Mouse (Mus musculus): ENCODE measurements at regions not wholly inside any gene's neighbourhood (a gene's known extent, or its start where the extent isn't known, plus 50 kb on each side); places are given as distances from the start of the nearest gene placed in this dataset.
"Not testable (repeated sequence)": the region's sequence is repeated elsewhere in the genome, so short reads cannot be mapped to it uniquely, and the experiment has no call there.

GRCm38 (mm10) chr10:120726369-120726768 is 172.5 kb downstream of the Msrb3 start:
- no peak for DNase-seq (ENCODE audit: low spot score)

- DNase-seq (ENCODE audit: low spot score) = no peak
Measured at GRCm38 (mm10) chr10:120721956-120722532, 176.9 kb downstream of the Msrb3 start.

DNA sequence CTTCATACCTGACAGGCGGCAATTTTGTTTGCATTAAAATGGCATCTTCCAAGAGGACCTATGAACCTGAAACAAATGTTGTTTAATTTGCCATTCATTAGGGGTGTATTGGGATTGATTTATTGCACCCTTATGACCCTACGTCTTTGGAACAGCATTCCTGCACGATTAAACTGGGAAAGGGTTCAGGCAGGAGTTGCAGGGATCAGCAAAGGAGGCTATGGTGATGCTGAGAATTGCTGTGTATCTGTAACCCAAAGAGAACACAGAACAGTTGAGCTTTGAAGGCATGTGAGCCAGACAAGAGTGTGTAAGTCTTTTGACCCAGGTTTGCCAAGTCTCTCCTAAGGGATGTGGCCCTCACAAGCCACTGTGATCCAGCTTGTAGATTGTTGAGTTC is 177.9 kb downstream of the Msrb3 start:
- DNase-seq (ENCODE audit: low spot score) = no peak

- DNase-seq (ENCODE audit: low spot score) = no peak
Measured at GRCm38 (mm10) chr10:120720061-120720460, 178.8 kb downstream of the Msrb3 start.

DNA sequence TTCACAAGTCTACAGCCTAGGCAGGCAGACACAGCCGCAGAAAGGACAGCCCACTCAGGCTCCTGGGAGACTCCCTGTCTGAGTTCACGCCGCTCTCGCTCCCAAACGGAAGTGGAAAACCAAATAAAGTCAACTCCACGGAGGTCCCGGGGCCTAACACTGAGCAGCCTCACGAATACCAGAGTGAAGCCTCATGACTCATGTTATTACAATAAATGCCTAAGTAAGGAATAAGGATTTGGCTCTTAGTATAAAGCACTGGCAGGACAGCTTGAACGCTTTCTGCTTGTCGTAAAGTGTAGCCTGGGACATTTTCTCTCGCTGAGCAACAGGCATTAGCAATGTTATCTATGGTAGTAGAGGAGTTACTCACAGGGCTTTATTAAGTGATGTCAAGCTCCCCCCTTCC is 181.7 kb downstream of the Msrb3 start:
- DNase-seq (ENCODE audit: low spot score) = no peak

GRCm38 (mm10) chr10:120716391-120716790 is 182.5 kb downstream of the Msrb3 start:
- DNase-seq (ENCODE audit: low spot score) = no peak

GRCm38 (mm10) chr10:120707771-120708750 is 190.8 kb downstream of the Msrb3 start:
- no peak for DNase-seq (ENCODE audit: low spot score)

- no peak for DNase-seq (ENCODE audit: low spot score)
Measured at GRCm38 (mm10) chr10:120706684-120707290, 192.1 kb downstream of the Msrb3 start.

GRCm38 (mm10) chr10:120701833-120702232 is 197.1 kb downstream of the Msrb3 start:
- peak; percentile 7 for DNase-seq (ENCODE audit: low spot score)

DNA sequence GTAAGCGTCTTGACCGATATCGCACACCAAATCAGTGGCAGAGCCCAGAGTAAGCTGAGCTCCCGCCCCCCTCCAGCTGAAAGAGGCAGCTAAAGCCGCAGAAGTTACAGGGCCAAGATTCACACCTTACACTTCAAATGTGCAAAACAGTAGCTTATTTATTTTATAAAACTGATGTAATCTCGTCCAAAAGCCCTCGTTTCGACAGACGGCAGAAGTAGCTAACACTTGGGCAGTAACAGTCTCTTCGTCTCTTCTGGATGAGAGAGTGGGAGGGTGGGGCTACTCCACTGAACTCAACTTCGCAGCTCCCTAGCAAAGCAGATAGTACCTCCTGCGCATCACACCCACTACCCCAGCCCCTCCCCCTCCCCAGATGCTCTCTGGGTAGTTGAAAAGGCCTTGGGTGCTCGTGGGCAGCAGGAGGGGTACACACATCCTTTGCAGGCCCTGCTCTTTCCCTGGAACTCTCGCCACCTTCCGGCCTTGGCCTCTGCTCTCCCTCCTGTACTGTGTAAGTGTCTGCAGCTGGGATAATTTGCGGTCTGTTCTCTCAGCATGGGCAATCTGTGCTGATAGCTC is 201.5 kb downstream of the Msrb3 start:
- no peak for DNase-seq (ENCODE audit: low spot score)

GRCm38 (mm10) chr10:120696481-120696880 is 202.4 kb downstream of the Msrb3 start:
- DNase-seq (ENCODE audit: low spot score) = no peak

DNA sequence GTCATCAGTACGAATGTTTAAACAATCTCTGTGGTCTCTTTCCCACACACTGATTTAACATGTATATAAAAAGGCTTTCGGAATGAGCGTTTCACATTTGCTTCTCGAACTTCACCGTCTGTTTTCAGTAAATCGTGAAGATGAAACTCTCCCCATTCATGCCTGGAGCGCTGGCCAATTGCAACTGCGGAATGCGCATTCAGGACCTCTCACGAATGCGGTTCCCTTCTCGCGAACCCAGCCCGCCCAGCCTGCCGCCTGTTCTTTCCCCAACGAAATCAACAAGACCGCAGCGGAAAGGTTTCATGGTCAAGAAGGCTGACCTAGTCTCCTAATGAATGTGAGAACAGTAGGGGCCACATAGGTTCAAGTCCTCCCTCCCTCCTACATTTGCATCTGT is 204.4 kb downstream of the Msrb3 start:
- DNase-seq (ENCODE audit: low spot score) = no peak

GRCm38 (mm10) chr10:120691451-120691850 is 207.4 kb downstream of the Msrb3 start:
- no peak for DNase-seq (ENCODE audit: low spot score)

DNA sequence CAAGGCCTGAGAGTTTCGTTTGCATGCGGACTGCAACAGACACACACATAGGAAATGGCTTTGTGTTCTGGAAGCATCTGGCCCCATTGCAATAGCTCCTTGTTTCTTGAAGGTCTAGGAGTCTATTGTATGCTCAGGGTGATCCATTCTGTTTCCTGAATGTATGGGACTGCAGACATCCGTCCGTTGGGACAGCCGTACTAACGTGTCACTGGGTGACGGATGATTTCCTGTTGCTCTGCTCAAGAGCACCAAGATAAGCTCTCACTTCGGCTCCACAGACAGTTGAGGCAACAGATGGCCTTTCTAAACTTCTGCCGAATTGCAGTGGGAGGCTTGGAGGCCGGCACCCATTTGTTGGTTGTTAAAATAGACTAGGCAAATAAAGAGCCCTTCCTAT is 209.9 kb upstream of the Hmga2 start:
- DNase-seq (ENCODE audit: low spot score) = no peak

GRCm38 (mm10) chr10:120682021-120682420 is 205.8 kb upstream of the Hmga2 start:
- no peak for DNase-seq (ENCODE audit: low spot score)

- DNase-seq (ENCODE audit: low spot score) = no peak
Measured at GRCm38 (mm10) chr10:120679982-120680381, 203.7 kb upstream of the Hmga2 start.

DNA sequence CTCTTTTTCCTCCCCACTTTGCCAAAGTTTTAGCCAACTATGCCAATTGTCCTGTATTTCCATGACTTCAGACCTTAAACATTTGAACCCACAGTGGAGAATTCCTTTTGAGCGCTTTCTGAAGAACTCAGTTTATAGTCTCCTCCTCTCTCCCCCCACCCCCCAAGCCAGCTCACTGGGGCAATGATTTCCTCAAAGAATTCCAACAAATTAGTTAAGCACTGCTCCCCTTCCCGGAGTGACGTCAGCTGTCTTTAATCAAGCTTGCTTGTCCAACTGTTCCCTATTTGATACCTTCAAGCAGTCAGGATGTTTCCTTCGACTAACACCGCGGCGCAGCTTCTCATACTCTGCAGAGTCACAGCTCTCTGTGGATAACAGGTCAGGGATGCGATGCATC is 202.0 kb upstream of the Hmga2 start:
- no peak for DNase-seq (ENCODE audit: low spot score)

DNA sequence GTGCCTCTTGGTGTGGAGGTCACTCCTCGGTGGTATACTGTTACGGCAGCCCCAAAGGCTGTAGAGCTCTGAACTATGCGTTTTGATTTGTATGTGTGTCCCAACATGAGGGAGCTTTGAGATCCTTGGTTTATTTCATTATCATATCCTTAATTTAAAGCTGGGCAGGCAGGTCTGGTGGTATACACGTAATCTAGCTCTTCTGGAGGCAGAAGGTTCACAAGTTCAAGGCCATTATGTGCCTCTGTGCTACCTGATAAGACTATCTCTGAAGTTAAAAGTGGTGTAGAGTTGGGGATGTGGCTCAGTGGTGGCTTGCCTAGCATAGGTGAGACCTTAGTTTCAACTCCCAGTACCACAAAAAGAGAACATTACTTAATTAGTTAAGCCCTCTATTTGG is 199.1 kb upstream of the Hmga2 start:
- DNase-seq (ENCODE audit: low spot score) = no peak

- no peak for DNase-seq (ENCODE audit: low spot score)
Measured at GRCm38 (mm10) chr10:120674321-120675045, 198.2 kb upstream of the Hmga2 start.

DNA sequence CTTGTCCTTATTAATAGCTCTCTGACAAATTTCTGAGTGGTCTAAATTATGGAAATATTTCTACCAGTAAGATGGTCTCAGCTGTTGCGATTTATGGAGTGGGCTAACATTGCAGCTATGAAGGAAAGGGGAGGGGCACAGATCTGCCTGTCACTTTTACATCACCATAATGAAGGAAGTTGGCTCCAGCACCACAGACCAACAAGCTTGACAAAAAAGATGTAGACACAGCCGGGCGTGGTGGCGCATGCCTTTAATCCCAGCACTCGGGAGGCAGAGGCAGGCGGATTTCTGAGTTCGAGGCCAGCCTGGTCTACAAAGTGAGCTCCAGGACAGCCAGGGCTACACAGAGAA is 191.4 kb upstream of the Hmga2 start:
- not testable (repeated sequence) for DNase-seq (ENCODE audit: low spot score)

DNA sequence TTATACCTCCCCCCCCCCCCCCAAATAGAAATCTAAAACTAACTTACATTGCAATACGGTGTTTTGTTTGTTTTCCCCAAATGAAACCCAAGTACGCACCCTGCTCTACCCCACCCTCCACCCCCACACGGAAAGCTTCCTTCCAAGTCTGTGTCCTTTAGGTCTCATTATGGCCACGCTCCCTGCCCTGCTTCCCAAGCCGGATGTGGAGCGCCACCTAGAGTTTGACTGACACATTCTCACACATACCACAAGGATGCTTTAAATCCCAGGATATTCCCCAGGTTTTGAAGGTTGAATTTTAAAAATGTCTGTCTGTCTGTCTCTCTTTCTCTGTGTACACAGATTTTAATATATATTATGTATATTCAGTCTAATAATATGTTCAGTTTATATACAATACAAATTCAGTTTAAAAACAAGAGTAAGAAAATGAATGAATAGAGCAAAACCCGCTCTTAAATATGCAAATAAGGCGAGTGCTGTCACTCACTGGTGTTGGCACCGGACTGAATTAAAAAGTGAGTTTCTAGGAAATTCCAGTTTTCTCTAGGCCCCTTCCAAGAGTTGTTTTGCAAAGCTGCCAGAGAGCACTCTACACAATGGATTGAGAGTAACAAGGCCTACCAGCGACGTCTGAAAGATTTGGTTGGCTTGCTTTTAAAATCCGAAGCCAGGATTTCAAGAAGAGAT is 190.9 kb upstream of the Hmga2 start:
- no peak for DNase-seq (ENCODE audit: low spot score)
